Mouse (Mus musculus) common myeloid progenitor, adult 5-6 weeks (primary cell): ENCODE measurements around the gene Vav2. TPM values are rescaled to one million over a fixed set of nuclear protein-coding genes. Genes with fewer than 3 reads are reported as not detected.

Source experiments
- ATAC-seq: replicated peaks from 2 replicates; pipeline ENCODE4 v1.8.0; 2016; ENCODE audit warnings: low read depth, mild to moderate bottlenecking, moderate TSS enrichment, inconsistent platforms; ENCODE audit not compliant: poor library complexity, severe bottlenecking
- total RNA-seq: library from RNA; stranded (forward); fragments of 200-1000, 187-1606 nt; gene quantifications from 2 replicates; pipeline ENCODE4 v1.2.3, GENCODE M21; 2017

The Vav2 gene
- total RNA-seq, 1 experiment from 2014 or later, result 11.6 TPM

- no peak for ATAC-seq
Observed at GRCm38 (mm10) chr2:27412245-27412800, 14.5 kb downstream of the Vav2 start.

- peak; percentile 67 for ATAC-seq
Observed at GRCm38 (mm10) chr2:27411688-27412174, 15.1 kb downstream of the Vav2 start.

GRCm38 (mm10) chr2:27410518-27411140 is 16.2 kb downstream of the Vav2 start:
- no peak for ATAC-seq

GRCm38 (mm10) chr2:27408194-27408593 is 18.6 kb downstream of the Vav2 start:
- no peak for ATAC-seq

- no peak for ATAC-seq
Observed at GRCm38 (mm10) chr2:27406928-27407327, 19.9 kb downstream of the Vav2 start.

GRCm38 (mm10) chr2:27405094-27405884 is 21.5 kb downstream of the Vav2 start:
- ATAC-seq, result 0 out of 2 replicates have a peak, but pooled peaks have one; percentile 18

GRCm38 (mm10) chr2:27404375-27405093 is 22.3 kb downstream of the Vav2 start:
- no peak; the same call in 1 of the 2 replicates for ATAC-seq

GRCm38 (mm10) chr2:27401544-27401943 is 25.3 kb downstream of the Vav2 start:
- ATAC-seq, result no peak

GRCm38 (mm10) chr2:27400083-27400482 is 26.8 kb downstream of the Vav2 start:
- 0 out of 2 replicates have a peak, but pooled peaks have one; percentile 22 for ATAC-seq

GRCm38 (mm10) chr2:27396656-27397440 is 30.0 kb downstream of the Vav2 start:
- ATAC-seq, result no peak

- ATAC-seq, result no peak
Observed at GRCm38 (mm10) chr2:27394158-27394832, 32.5 kb downstream of the Vav2 start.

GRCm38 (mm10) chr2:27392278-27392677 is 34.6 kb downstream of the Vav2 start:
- ATAC-seq, result no peak

GRCm38 (mm10) chr2:27390775-27391174 is 36.1 kb downstream of the Vav2 start:
- no peak for ATAC-seq

GRCm38 (mm10) chr2:27390325-27390724 is 36.5 kb downstream of the Vav2 start:
- ATAC-seq, result no peak

- no peak for ATAC-seq
Observed at GRCm38 (mm10) chr2:27389272-27390162, 37.3 kb downstream of the Vav2 start.

- ATAC-seq, result no peak
Observed at GRCm38 (mm10) chr2:27387209-27387608, 39.6 kb downstream of the Vav2 start.

- ATAC-seq, result no peak
Observed at GRCm38 (mm10) chr2:27381698-27382097, 45.1 kb downstream of the Vav2 start.

GRCm38 (mm10) chr2:27381254-27381653 is 45.6 kb downstream of the Vav2 start:
- no peak for ATAC-seq
